Comparison of ENCODE assay signal across 9 mouse cellular contexts in the genomic region with DNA sequence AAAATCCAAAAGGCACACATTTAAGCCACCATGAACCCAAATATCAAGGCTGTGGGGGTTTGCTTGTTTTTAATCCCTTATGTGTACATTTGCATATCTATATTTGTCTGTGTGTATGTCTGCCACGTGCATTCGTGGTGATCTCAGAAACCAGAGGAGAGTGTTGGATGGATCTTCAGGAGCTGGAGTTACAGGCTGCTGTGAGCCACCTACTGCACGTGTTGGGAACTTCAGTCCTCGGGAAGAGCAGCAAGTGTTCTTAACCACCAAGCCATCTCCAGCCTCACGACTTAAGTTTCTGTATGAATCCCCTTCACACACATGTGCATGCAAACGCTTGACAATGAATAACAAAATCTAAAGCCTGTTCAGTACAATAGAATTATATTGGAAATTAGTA. TPM values are rescaled to one million over a fixed set of nuclear protein-coding genes. Genes with fewer than 3 reads are reported as not detected.
DNase-seq lines count a peak whose midpoint lies in the region; ATAC-seq and TF ChIP-seq lines count a peak whose summit lies in the region.
"Had no signal": no experiment of that assay in that cellular context is flagged by ENCODE, and none has a peak within 500 bp of the region (broad histone marks: within the 10 kb centered on the region; RNA-seq: fewer than 3 reads in every experiment).

No protein-coding gene starts in this region.

- TF ChIP-seq EP300 in ES-Bruce4 (IDR thresholded peaks at IDR 0.05; ENCODE audit: insufficient read depth, low read depth, low read length) = no peak
- TF ChIP-seq EP300 in stomach, postnatal 0 days (optimal IDR thresholded peaks at IDR 0.05) = no peak

- peaks cover 13% of the 10 kb centered on the region; the same call in 1 of the 2 replicates for H3K36me3 ChIP-seq in intestine, postnatal 0 days (ENCODE audit: control insufficient read depth, insufficient read depth)
- no peaks in the 10 kb centered on the region for H3K36me3 ChIP-seq in intestine, embryonic 15.5 days
- no peaks in the 10 kb centered on the region for H3K36me3 ChIP-seq in ES-Bruce4 (ENCODE audit: control insufficient read depth, insufficient read depth, low read length, poor library complexity, severe bottlenecking)
- no peaks in the 10 kb centered on the region for H3K36me3 ChIP-seq in stomach, postnatal 0 days (ENCODE audit: control insufficient read depth, insufficient read depth, low read length)
- H3K36me3 ChIP-seq in forebrain, embryonic 12.5 days (replicated peaks) = no peaks in the 10 kb centered on the region

- H3K4me1 ChIP-seq in intestine, postnatal 0 days (replicated peaks; ENCODE audit: control insufficient read depth, insufficient read depth, low read length) = no peaks in the 10 kb centered on the region
- no peaks in the 10 kb centered on the region for H3K4me1 ChIP-seq in intestine, embryonic 15.5 days (replicated peaks)
- H3K4me1 ChIP-seq in ES-Bruce4 (ENCODE audit: control insufficient read depth, insufficient read depth, low read length) = no peaks in the 10 kb centered on the region
- H3K4me1 ChIP-seq in stomach, postnatal 0 days (replicated peaks; ENCODE audit: control insufficient read depth, insufficient read depth) = no peaks in the 10 kb centered on the region
- H3K4me1 ChIP-seq in forebrain, embryonic 12.5 days = no peaks in the 10 kb centered on the region

- no peak overlapping the region for H3K4me3 ChIP-seq in intestine, postnatal 0 days (ENCODE audit: low read depth, low read length)
- H3K4me3 ChIP-seq in intestine, embryonic 15.5 days (replicated peaks) = no peak overlapping the region
- H3K4me3 ChIP-seq in ES-Bruce4 (ENCODE audit: low read depth, low read length) = no peak overlapping the region
- no peak overlapping the region for H3K4me3 ChIP-seq in stomach, postnatal 0 days (ENCODE audit: low read depth, low read length)
- no peak overlapping the region for H3K4me3 ChIP-seq in forebrain, embryonic 12.5 days (replicated peaks)

- WGBS in intestine, postnatal 0 days = 13% methylated on average over 6 of the region's 6 CpGs
- WGBS in intestine, embryonic 15.5 days = 12% methylated on average over 6 of the region's 6 CpGs
- 10% methylated on average over 6 of the region's 6 CpGs for WGBS in stomach, postnatal 0 days
- WGBS in forebrain, embryonic 12.5 days = 21% methylated on average over 6 of the region's 6 CpGs

- H3K27ac ChIP-seq in intestine, postnatal 0 days (ENCODE audit: low read depth, low read length) = no peak overlapping the region
- no peak overlapping the region for H3K27ac ChIP-seq in intestine, embryonic 15.5 days
- no peak overlapping the region for H3K27ac ChIP-seq in ES-Bruce4 (ENCODE audit: insufficient read depth, low read length)
- H3K27ac ChIP-seq in stomach, postnatal 0 days (replicated peaks) = no peak overlapping the region
- H3K27ac ChIP-seq in forebrain, embryonic 12.5 days = no peak overlapping the region

- no peak overlapping the region for H3K9ac ChIP-seq in intestine, postnatal 0 days (ENCODE audit: low read depth, low read length)
- H3K9ac ChIP-seq in intestine, embryonic 15.5 days = no peak overlapping the region
- H3K9ac ChIP-seq in ES-Bruce4 (ENCODE audit: low read depth, poor library complexity, severe bottlenecking) = no peak overlapping the region
- no peak overlapping the region for H3K9ac ChIP-seq in stomach, postnatal 0 days (ENCODE audit: low read length)
- no peak overlapping the region for H3K9ac ChIP-seq in forebrain, embryonic 12.5 days

- no peak overlapping the region for H3K4me2 ChIP-seq in intestine, postnatal 0 days (replicated peaks; ENCODE audit: low read depth)
- H3K4me2 ChIP-seq in intestine, embryonic 15.5 days (replicated peaks) = no peak overlapping the region
- H3K4me2 ChIP-seq in stomach, postnatal 0 days (replicated peaks; ENCODE audit: low read depth) = no peak overlapping the region
- no peak overlapping the region for H3K4me2 ChIP-seq in forebrain, embryonic 12.5 days

- TF ChIP-seq CTCF in intestine, postnatal 0 days (IDR thresholded peaks at IDR 0.05; ENCODE audit: low read depth) = peak; percentile 78
- peak; percentile 42 for TF ChIP-seq CTCF in ES-Bruce4 (IDR thresholded peaks at IDR 0.05; ENCODE audit: low read depth, low read length)
- TF ChIP-seq CTCF in stomach, postnatal 0 days (IDR thresholded peaks at IDR 0.05; ENCODE audit: low read depth) = peak; percentile 77

- no peak for TF ChIP-seq POLR2A in ES-Bruce4 (IDR thresholded peaks at IDR 0.05; ENCODE audit: insufficient read depth, low read length)

- no peaks in the 10 kb centered on the region for H3K27me3 ChIP-seq in intestine, postnatal 0 days (replicated peaks; ENCODE audit: control insufficient read depth, insufficient read depth, low read length)
- no peaks in the 10 kb centered on the region for H3K27me3 ChIP-seq in intestine, embryonic 15.5 days (replicated peaks)
- no peaks in the 10 kb centered on the region for H3K27me3 ChIP-seq in ES-Bruce4 (ENCODE audit: control insufficient read depth, insufficient read depth, low read length, poor library complexity, severe bottlenecking)
- no peaks in the 10 kb centered on the region for H3K27me3 ChIP-seq in stomach, postnatal 0 days (ENCODE audit: control insufficient read depth, insufficient read depth, low read length)
- 0 out of 2 replicates have a peak, but pooled peaks cover 2% of the 10 kb centered on the region for H3K27me3 ChIP-seq in forebrain, embryonic 12.5 days

- peak; percentile 18 to 67 for DNase-seq in left cerebral cortex, adult 9 months (ENCODE audit: low spot score in 2 of 2)
- peak; percentile 60 for DNase-seq in stomach, postnatal 0 days (ENCODE audit: low spot score)
- no peak for DNase-seq in cerebellum, adult 11-12 months

- ATAC-seq in intestine, postnatal 0 days = no peak
- ATAC-seq in intestine, embryonic 15.5 days = no peak
- ATAC-seq in common myeloid progenitor, adult 5-6 weeks (replicated peaks; ENCODE audit: low read depth, poor library complexity, severe bottlenecking) = peak; percentile 80
- no peak for ATAC-seq in stomach, postnatal 0 days (ENCODE audit: low FRiP score, low TSS enrichment)
- no peak for ATAC-seq in forebrain, embryonic 12.5 days (ENCODE audit: low FRiP score)

- no peaks in the 10 kb centered on the region for H3K9me3 ChIP-seq in intestine, postnatal 0 days (ENCODE audit: control insufficient read depth)
- no peaks in the 10 kb centered on the region for H3K9me3 ChIP-seq in intestine, embryonic 15.5 days
- no peaks in the 10 kb centered on the region for H3K9me3 ChIP-seq in ES-Bruce4 (replicated peaks; ENCODE audit: control insufficient read depth, insufficient read depth, low read length, poor library complexity, severe bottlenecking)
- no peaks in the 10 kb centered on the region for H3K9me3 ChIP-seq in stomach, postnatal 0 days (ENCODE audit: control insufficient read depth, low read length)
- H3K9me3 ChIP-seq in forebrain, embryonic 12.5 days = no peaks in the 10 kb centered on the region

RNA-seq across cellular contexts. Expression of a gene that starts 7.9 kb away (rescaled TPM):
- not detected in 2 replicates for polyA plus RNA-seq in intestine, postnatal 0 days (2015; fragmentation: Nextera tagmentation; extraction: Ambion mirVana)
- polyA plus RNA-seq in intestine, embryonic 15.5 days (2015; fragmentation: Nextera tagmentation; extraction: Ambion mirVana) = not detected in 2 replicates
- not detected in 2 replicates for polyA plus RNA-seq in ES-Bruce4 (2011; ENCODE audit: insufficient read depth, insufficient read length, low read depth, missing spikeins)
- 0.10 and 0.91 TPM in 2 replicates for total RNA-seq in common myeloid progenitor, adult 5-6 weeks (2017)
- 0.04 TPM in 1 of 2 replicates, not detected in the other for polyA plus RNA-seq in stomach, postnatal 0 days (2015; fragmentation: Nextera tagmentation; extraction: Ambion mirVana)
- polyA plus RNA-seq in forebrain, embryonic 12.5 days (2016; fragmentation: Nextera tagmentation; extraction: Ambion mirVana) = not detected in 2 replicates
- polyA plus RNA-seq: heart, embryonic 16.5 days had no signal

RNA-seq across cellular contexts. Expression of a gene that starts 45.4 kb away (rescaled TPM):
- polyA plus RNA-seq in intestine, postnatal 0 days (2015; fragmentation: Nextera tagmentation; extraction: Ambion mirVana) = 5.0 and 6.7 TPM in 2 replicates
- polyA plus RNA-seq in intestine, embryonic 15.5 days (2015; fragmentation: Nextera tagmentation; extraction: Ambion mirVana) = 4.1 and 4.9 TPM in 2 replicates
- polyA plus RNA-seq in ES-Bruce4 (2011; ENCODE audit: insufficient read depth, insufficient read length, low read depth, missing spikeins) = 4.4 and 7.2 TPM in 2 replicates
- total RNA-seq in common myeloid progenitor, adult 5-6 weeks (2017) = 17.2 and 39.8 TPM in 2 replicates
- 6.5 and 11.1 TPM in 2 replicates for polyA plus RNA-seq in stomach, postnatal 0 days (2015; fragmentation: Nextera tagmentation; extraction: Ambion mirVana)
- polyA plus RNA-seq in forebrain, embryonic 12.5 days (2016; fragmentation: Nextera tagmentation; extraction: Ambion mirVana) = 0.96 and 1.7 TPM in 2 replicates
